Mouse (Mus musculus) liver, postnatal 0 days (tissue): Measurements from ENCODE around the gene Dlgap4.

Source experiments
- CTCF ChIP-seq: sonication (generic); IDR thresholded peaks from 2 replicates; pipeline ENCODE4 v1.5.1; 2016; ENCODE audit warnings: antibody characterized with exemption, low read depth
- EP300 ChIP-seq: IDR thresholded peaks from 2 replicates; pipeline ENCODE4 v1.6.1; 2016; ENCODE audit warnings: antibody characterized with exemption, low read depth, mild to moderate bottlenecking

- TF ChIP-seq CTCF, result no peak
- TF ChIP-seq EP300, result no peak
Measured at GRCm38 (mm10) chr2:156632721-156633120, 19.2 kb downstream of the Dlgap4 start.
